Mouse (Mus musculus) adrenal gland, adult 18-20 months (tissue): ENCODE measurements around the gene Ift43. TPM values are rescaled to one million over a fixed set of nuclear protein-coding genes. Genes with fewer than 3 reads are reported as not detected.

ENCODE experiments used
- DNase-seq, 2 experiments: peaks; one replicate each; pipeline ENCODE4 v3.0.0; 2021 to 2022; ENCODE audit warnings: low spot score in 2 of 2
- long read RNA-seq, 2 experiments: library from polyadenylated mRNA; stranded (forward); transcript quantifications; one replicate each; pipeline ENCODE4 v2.0.0; 2021
- total RNA-seq, 2 experiments: library from RNA; stranded (reverse); gene quantifications; 1 replicate in 1 of 2; 2 replicates in 1 of 2; pipeline ENCODE4 v1.2.3; 2021

Gene Ift43
- 10 to 100 TPM; 22.6 to 26.2 TPM for total RNA-seq
- long read RNA-seq, experiment 1, transcript Ift43-205 (9 exons, 783 nt): major isoform, 5 of 5 reads
- long read RNA-seq, experiment 1, partial matches to known transcripts: 0 of 5 reads
- long read RNA-seq, experiment 1, other reads (novel, unspliced or antisense): 0 of 5 reads
- long read RNA-seq, experiment 2, transcript Ift43-205 (9 exons, 783 nt): major isoform, 20 of 23 reads
- long read RNA-seq, experiment 2, partial matches to known transcripts: 3 of 23 reads
- long read RNA-seq, experiment 2, other reads (novel, unspliced or antisense): 0 of 23 reads

DNA sequence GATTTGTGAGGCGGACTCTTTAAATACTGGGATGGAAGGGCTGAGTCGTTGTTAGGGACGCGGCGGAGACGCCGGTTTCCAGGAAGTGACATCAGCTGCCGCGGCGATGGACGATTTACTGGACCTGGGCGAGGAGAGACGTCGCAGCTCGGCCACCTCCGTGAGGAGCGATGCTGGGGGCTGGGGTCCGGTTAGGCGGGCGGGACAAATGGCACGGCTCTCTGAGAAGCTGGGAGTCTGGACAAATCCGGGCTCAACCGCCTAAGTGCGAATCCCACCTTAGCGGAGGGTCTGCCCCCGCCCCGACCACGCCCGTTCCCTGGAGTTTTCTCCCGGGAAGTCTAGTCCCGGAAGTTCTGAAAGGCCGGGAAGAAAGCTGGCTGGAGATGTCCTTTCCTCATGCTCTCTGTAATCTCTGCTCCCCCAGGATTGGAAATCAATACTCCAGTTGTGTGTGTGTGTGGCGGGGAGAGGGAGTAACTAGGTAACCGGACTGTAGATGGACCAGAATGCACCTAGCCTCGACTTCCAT, at the start of gene Ift43:
Ift43 (plus strand) TSS at position 61 of the 532 bp plus-strand sequence.
- peak; percentile 82 to 85 for DNase-seq

DNA sequence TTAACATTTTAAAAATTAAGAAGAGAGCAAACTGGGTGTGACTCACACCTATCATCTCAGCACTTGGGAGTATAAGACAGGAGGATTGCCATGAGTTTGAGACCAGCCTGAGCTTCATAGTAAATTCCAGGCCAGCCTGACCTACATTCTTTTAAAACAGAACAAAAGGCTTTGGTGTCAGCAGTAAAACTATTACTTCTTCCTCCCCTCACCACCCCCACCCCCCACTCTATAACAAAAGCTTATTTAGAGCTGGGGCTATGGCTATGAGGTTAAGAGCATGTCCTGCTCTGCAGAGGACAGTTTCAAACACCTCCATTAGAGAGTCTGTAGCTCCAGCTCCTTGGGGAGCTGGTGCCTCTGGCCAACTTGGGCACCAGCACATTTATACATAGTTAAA, 46.8 kb upstream of the Ift43 start:
- no peak for DNase-seq

DNA sequence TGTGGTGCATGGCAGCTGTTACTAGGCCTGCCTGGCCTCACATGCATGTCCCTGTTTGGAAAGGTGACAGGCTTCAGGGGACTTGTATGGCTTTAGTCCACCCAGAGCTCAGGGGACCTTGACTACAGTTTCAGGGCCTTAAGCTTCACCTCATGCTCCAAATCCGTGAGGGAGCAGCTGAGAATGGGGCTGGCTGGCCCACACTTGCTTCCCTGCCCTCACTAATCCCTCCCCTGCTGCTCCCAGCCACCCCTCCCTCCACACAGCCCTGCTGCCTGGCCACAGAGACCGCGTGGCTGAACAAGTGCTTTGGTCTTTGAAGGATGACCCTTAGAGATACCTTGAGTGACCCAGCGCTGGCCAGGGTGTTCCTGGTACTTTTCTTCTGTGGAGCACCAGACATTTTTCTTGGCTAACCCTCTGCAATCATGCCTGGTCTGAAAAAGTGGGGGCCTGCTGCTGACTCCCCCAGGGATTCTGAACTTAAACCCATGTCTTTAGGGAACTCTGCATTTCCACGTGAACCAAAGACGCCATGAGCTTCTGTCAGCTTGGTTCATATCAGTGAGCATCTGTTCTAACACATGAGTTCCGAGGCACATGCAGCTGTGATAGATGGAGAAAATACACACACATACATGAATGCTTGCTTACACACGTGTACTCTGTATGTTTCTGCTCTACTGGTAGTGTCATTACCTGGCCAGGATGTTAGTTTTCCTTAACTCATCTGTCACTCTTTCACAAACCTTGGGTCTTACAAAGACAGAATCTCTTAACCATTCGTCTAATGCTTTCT, 45.8 kb upstream of the Ift43 start:
- DNase-seq: no peak

DNA sequence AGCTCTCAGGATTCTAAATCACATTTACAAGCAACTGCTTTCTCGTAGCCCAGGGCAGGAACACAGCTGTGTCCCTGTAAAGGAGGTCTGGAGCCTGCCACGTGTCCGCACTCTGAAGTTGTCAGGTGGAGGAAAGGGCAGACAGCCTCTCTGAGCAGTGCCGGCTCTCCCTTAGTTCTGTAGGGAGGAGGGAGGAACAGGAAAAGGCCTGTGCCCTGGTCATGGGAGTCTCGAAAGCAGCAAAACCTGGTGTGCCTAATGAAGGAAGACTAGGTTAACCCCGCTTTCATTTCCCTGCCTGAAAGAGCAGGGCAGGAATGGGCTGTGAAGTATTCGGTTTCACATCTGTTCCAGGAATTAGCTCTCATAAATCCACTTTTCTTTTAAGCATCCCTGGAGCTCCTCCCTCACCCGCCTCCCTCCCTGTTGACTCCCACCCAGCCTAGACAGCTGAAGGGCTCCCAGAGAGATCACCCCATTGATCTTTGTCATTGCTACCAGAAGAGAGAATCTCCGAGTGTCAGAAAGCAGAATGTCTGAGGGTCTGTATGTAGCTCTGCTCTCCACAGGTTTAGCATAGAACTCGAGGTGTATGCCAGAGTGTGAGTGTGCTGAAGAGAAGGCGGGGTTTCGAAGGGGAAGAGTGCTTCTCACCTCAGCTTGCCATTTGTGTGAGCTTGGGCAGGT, 45.0 kb upstream of the Ift43 start:
- DNase-seq: no peak

DNA sequence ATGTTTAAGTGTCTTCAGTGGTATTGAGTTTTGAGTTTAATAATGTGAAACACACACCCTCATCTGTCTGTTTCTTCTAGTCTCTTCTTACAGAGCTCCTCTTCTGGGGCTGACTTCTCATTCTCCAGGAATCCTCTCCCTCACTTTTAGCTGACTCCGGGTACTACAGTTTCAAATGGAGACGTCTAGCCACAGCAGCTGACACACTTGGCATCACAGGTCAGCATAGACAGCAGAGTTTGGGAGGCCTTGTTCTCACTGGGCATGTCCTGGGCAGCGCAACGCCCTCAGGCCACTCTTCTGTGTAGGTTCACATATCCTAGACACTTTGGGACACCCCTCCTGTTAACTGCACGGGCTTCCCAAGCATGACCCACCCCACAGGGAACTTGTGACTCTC, 43.3 kb upstream of the Ift43 start:
- no peak for DNase-seq

DNA sequence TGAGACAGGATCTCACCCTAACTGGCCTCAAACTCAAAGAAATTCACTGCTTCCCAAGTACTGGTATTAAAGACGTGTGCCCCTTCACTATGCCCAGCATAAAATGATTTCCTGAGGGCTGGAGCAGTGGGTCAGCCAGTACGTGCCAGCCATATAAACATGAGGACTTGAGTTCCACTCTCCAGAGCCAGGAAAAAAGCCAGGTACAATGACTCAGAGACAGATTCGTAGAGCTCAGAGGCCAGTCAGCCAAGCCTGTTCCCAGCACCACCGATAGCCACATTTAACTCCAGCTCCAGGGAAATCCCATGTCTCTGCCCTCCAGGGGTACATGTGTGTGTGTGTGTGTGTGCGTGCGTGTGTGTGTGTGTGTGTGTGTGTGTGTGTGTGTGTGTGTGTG, 42.6 kb upstream of the Ift43 start:
- no peak for DNase-seq

DNA sequence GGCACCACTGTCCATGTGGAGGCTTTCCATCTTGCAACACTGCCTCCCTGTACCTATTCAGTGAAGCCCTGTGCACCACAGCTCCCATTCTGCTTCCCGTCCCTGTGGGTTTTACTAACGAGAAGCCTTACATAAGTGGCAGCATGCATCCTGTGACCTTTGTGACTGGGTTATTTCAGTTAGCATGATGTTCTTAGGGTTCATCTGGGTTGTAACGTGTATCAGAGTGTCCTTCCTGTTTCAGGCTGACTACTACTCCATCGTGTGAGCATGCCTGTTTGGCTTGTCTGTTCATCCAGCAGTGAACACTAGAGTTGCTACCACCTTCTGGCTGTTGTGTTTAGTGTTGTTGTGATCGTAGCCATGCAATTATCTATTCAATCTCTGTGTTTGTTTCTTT, 36.2 kb upstream of the Ift43 start:
- no peak for DNase-seq

DNA sequence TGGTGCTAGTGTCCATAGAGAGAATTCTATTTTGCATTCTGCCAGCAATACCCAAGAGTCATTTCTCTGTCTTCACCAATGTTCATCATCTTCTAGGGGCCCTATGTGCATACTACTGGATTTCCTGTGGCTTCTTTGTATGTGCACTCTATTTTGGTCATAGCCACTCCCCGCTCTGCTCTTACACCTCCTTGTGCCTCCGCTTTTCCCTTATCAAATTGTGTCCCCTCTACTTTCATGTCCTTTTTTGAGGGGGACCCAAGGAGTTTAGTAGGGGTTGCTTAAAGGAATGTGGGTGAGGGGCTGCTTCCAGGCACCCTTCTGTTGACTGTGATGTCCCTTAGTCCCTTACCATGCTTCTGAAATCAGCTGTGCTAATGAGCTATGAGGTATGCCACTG, 35.6 kb upstream of the Ift43 start:
- DNase-seq: no peak

DNA sequence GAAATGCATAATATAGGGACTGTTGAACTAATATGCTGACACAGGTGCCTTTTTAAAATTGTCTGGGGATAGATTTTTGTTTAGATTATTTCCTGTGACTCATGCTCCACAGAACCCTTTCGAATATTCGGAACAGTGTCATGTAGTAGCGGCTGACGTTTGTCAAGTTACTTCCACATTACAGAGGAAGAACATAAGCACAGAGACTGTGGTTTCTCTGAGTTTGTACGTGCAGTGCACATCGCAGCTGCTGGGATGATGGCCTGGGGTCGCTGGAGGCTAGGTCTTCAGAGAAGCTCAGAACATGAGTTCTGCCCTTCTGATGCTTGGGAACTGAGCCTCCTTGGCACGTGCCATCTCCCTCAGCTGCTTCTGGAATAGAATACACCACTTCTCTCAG, 35.0 kb upstream of the Ift43 start:
- no peak for DNase-seq

DNA sequence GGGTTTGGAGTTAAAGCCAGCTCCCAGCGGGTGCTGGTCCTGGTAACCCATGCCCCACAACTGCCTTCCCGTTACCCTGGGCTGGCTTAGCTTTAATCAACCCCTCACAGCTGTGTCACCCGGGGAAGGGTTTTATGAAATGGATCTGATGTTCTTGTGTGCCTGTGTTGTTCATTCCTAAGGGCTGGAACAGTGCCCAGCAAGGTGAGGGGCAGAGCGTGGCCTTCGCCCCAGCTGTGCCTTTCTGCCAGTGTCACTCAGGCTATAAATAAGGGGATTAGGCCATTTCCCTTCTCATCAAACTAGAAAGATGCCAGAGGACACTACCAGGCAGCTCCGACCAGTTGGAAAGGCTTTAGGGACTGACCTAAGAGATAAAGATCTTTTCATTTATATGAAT, 32.5 kb upstream of the Ift43 start:
- DNase-seq: no peak

DNA sequence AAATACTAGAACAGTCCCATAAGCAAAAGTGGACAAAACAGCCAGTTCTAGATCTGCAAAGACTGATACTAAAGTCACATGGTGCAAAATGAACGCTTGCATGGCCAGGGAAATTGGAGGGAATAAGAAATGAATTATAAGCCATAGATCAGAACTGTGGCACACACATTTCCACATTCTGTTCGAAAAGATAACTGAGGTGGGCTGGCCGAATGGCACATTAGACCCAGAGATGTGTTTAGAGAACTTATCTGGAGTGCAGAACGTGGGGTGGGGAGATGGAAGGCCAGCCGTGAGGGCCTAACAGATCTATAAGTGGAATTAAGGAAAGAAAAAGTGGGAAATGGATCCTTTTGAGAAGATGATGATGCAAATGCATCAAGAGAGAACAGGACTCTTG, 30.9 kb upstream of the Ift43 start:
- no peak for DNase-seq

DNA sequence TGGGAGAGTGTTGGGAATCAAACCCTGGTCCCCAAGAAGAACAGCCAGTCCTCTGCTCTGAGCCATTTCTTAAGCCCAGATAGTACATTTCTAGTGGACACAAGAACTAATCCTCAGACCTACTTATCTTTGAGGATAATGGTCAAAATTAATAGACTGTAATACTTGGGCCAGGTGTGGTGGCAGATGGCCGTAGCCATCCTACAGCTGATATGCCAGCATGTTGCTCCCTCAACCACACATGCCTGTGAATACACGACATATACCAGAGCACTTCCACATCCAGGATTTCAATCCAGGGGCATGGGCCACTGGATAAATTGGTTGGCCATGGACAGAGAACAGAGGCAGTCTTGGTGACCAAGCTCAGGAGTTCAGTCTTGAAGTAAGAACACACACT, 27.0 kb upstream of the Ift43 start:
- DNase-seq: no peak

DNA sequence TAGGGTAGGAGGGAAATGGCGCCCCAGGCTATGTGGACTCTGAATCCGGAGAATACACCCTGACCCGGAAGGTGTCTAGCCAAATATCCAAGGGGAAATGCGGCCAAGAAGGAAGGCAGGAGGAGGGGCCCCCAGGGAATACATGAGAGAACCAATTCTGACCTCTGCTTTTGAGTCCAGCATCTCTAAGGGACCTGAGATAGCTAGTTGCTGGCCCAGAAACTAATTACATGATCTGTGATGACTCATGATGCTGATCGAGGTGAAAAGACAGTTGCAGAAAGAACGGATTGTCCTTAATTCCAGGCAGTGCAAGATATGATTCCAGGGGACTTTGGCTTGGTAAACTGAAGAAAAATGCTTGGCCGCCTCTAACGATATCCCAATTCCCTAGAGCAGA, 25.4 kb upstream of the Ift43 start:
- no peak for DNase-seq

DNA sequence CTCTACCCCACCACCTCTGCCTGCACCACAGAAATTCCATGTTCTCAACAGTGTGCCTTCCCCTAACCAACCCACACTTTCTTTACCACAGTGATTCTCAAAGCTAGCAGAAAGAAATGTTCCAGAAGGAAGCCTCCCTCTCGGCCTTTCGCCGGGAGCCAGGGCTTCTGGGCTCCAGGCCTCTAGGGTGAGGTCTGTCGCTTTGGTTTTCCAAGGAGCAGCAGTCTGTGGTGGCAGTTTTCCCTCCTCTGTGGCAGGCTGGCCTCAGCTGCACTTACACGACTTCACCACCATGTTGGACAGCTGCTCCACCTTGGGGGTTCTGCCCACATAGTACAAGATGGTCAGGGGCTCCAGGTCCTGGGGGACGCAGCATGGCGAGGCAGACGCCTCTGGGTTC, 24.8 kb upstream of the Ift43 start:
- no peak for DNase-seq

DNA sequence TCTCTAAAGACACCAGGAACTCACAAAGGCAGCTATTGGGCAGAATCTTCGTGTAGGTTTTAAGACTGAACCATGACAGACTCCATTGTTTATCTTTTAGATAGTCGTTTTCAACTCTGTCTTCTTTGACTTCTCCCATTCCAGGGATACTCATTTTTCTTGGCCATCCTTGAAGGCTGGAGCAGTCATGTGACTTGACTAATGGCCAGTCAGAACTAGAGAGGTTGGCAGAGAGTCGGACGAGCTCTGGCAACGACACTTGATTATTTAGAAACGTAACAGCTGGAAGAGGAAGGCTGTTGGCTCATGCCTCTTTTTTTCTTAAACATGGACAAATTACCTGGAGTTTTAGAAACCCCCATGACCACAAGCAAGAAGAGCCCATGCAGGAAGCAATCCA, 23.0 kb upstream of the Ift43 start:
- no peak for DNase-seq

DNA sequence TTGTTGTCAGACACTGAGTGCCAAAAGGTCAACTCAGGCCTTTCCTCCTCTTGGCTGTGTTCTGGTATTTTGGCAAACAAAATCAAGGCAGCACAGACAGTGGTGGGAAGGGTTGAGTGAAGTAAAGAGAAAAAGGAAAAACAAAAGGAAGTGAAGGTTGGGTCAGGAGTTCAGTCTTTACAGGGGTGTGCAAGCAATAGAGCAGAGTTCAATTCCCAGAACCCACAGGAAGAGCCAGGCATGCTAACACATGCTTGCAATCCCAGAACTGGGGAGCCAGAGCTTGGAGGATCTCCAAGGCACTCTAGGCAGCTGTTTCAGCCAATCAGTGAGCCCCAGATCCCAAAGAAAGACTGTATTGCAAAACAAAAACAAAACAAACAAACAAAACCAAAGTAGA, 17.5 kb upstream of the Ift43 start:
- no peak for DNase-seq

DNA sequence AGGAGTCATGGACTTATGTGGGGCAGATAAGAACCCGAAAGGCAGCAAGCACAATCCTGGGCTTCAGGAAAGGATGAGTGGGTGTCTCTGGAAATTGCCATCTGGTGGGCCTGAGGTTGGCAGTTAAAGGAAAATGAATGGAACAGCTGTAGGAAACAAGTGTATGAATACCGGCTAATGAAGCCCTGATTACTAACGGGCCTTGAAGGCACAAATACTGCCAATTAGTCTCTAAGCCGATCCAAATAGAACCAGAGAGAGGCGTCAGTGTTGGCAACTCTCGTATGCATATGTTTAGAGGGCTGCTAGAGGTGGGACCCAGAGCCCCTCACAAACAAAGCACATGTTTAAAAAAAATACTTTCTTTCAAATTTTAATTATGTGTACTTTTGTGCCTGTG, 10.9 kb upstream of the Ift43 start:
- no peak for DNase-seq

DNA sequence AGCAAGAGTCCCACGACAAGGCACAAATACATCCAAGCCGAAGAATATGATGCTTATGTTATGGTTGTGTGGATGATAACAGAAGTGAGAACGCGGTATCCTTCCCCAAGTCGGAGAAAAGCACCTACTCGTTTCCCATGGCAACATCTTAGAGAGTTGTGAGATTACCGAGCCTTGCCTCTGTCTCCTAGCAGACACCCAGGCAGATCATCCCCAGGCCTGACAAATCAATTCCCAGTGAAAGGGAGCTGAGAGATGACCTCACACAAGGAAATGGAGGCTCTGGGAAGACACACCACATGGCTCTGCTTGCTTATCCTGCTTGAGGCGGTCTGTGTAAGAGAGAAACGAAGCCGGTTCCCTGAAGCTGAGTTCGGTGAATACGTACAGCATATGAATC, 7.7 kb upstream of the Ift43 start:
- DNase-seq: no peak

DNA sequence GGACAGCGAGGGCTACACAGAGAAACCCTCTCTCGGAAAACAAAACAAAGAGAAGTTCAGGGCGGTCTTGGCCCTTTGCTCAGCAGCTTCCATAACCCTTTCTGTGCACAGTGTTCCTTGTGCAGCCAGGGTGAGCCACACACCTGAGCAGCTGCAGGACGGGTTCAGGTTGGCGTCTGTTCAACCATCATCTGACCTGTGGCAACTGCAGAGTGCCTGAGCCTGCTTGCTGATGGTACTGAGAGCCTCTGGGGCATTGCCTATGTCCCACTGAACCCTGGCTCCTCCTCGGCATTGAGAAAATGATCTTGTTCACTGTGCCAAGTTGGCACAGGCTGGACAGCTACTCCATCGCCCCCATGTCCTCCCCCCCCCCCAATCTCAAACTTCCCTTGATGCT, 7.0 kb upstream of the Ift43 start:
- no peak for DNase-seq

DNA sequence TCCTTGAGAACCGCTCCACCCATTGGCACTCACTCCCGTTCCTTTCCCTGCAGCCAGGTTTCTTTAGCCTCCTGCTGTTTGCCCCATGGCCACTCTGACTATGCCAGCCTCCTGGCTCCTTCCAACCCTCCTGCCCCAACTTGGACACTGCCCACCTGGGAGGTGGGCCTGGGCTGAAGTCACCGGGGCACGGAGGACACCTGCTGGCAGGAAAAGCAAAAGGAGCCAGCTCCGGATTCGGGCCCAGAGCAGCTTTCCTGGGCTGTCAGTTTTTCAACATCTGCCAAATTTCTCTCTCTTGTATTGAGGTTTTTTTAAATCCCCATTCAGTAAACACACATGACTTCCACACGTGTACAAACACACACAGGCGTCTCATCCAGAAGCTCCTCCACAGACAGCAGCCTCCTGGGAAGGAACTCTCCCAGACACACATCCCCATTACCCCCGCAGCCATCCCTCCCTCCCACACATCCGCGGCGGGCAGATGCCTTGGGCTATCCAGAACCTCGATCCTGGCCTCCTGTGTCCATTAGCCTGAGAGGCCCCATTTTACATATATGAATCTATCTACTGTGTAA, 5.9 kb upstream of the Ift43 start:
- no peak for DNase-seq

DNA sequence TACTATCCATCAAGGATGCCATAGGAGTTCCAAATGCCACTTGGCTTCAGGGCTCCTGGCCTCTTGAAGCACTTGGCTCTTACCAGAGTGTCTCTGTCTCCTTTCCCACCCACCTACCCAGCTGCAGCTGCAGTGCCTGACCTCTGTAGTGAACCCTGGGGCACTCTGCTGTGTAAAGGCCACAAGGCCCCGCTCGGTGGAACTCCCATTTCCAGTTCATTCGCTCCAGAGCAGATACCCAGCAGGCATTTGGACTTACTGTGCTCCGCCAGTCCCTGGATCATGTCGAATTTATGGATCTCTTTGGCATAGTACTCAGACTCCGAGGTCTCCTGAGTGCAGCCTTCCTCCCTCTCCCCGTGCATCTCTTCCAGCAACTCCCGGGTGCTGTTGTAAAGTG, 5.0 kb upstream of the Ift43 start:
- peak in 1 of 2 experiments; percentile 6 for DNase-seq

DNA sequence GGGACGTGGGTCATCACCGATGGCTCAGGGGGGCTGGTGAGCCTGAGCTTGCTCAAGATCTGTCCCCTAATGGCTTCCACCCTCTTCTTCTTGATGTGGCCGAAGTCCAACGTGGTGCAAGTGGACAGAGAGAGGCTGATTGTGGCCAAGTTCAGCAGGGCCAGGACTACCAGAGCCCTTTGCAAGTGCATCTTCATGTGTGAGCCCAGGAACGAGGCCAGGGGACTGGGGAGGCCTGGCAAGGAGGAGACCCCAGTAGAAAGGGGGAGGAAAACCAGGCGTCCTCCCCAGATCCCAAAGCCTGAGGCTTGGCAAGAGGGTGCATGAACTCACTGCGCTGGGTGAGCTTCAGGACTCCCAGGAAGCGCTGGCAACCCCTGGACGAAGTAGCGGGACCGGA, 4.6 kb upstream of the Ift43 start:
- DNase-seq: no peak
